Comparison of ENCODE assay signal across 12 mouse cellular contexts in the genomic region with DNA sequence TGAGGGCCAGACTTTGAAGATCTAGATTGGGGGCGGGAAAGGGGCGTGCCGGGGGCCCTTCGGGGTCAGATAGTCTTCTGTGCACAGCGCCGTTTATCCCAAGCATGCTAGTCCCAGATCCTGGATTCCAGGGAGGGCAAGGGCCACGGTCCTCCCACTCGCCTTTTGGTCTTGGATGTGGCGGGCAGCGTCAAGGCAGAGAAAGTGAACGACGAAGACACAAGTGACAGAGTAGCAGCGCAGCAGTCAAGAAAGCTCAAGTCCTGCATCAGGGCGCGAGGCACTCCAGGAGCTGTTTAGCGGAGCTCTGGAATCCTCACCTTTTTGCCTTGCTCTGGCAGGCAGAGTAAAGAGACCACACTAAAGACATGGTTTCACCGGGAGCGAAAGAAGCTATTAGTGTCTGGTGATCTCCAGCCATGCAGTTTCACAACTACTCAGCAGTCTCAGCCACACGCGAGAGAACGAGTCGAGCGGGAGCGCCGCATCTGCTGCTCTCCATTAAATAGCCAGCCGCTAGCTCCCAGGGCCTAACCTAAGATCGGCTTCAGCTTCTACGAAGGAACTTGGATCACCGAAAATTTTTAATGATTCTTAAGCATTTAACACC. TPM values are rescaled to one million over a fixed set of nuclear protein-coding genes. Genes with fewer than 3 reads are reported as not detected.
DNase-seq lines count a peak whose midpoint lies in the region; ATAC-seq and TF ChIP-seq lines count a peak whose summit lies in the region.
"Had no signal": no experiment of that assay in that cellular context is flagged by ENCODE, and none has a peak within 500 bp of the region (broad histone marks: within the 10 kb centered on the region; RNA-seq: fewer than 3 reads in every experiment).

No protein-coding gene starts in this region.

- H3K4me2 ChIP-seq in hindbrain, embryonic 12.5 days (replicated peaks) = peak overlapping the region; percentile 11; the same call in 1 of the 2 replicates
- peak overlapping the region; percentile 44 for H3K4me2 ChIP-seq in midbrain, embryonic 13.5 days (replicated peaks)

- WGBS in hindbrain, embryonic 12.5 days = 24% methylated on average over 29 of the region's 29 CpGs
- 26% methylated on average over 29 of the region's 29 CpGs for WGBS in midbrain, embryonic 13.5 days

- H3K9me3 ChIP-seq in ES-Bruce4 (replicated peaks; ENCODE audit: control insufficient read depth, insufficient read depth, low read length, poor library complexity, severe bottlenecking) = no peaks in the 10 kb centered on the region
- H3K9me3 ChIP-seq in hindbrain, embryonic 12.5 days (replicated peaks) = no peaks in the 10 kb centered on the region
- H3K9me3 ChIP-seq in midbrain, embryonic 13.5 days = no peaks in the 10 kb centered on the region

- 0 out of 2 replicates have a peak, but pooled peaks have one; percentile 5 for TF ChIP-seq EP300 in ES-Bruce4 (IDR thresholded peaks at IDR 0.05; ENCODE audit: insufficient read depth, low read depth, low read length)

- TF ChIP-seq POLR2A in ES-Bruce4 (IDR thresholded peaks at IDR 0.05; ENCODE audit: insufficient read depth, low read length) = no peak

- no peaks in the 10 kb centered on the region for H3K36me3 ChIP-seq in ES-Bruce4 (ENCODE audit: control insufficient read depth, insufficient read depth, low read length, poor library complexity, severe bottlenecking)
- H3K36me3 ChIP-seq in hindbrain, embryonic 12.5 days = no peaks in the 10 kb centered on the region
- H3K36me3 ChIP-seq in midbrain, embryonic 13.5 days = no peaks in the 10 kb centered on the region

- peak overlapping the region; percentile 40 for H3K4me3 ChIP-seq in ES-Bruce4 (ENCODE audit: low read depth, low read length)
- H3K4me3 ChIP-seq in hindbrain, embryonic 12.5 days = no peak overlapping the region
- peak overlapping the region; percentile 22 for H3K4me3 ChIP-seq in midbrain, embryonic 13.5 days (replicated peaks)

- no peaks in the 10 kb centered on the region for H3K27me3 ChIP-seq in ES-Bruce4 (ENCODE audit: control insufficient read depth, insufficient read depth, low read length, poor library complexity, severe bottlenecking)
- peaks cover 55% of the 10 kb centered on the region for H3K27me3 ChIP-seq in hindbrain, embryonic 12.5 days
- H3K27me3 ChIP-seq in midbrain, embryonic 13.5 days = peaks cover 33% of the 10 kb centered on the region

- peak overlapping the region; percentile 60 for H3K9ac ChIP-seq in ES-Bruce4 (ENCODE audit: low read depth, poor library complexity, severe bottlenecking)
- H3K9ac ChIP-seq in hindbrain, embryonic 12.5 days = no peak overlapping the region
- no peak overlapping the region; the same call in 1 of the 2 replicates for H3K9ac ChIP-seq in midbrain, embryonic 13.5 days (replicated peaks)

- no peak for ATAC-seq in hindbrain, embryonic 12.5 days (ENCODE audit: low FRiP score)
- no peak for ATAC-seq in midbrain, embryonic 13.5 days

- H3K27ac ChIP-seq in ES-Bruce4 (ENCODE audit: insufficient read depth, low read length) = no peak overlapping the region
- H3K27ac ChIP-seq in hindbrain, embryonic 12.5 days = no peak overlapping the region
- H3K27ac ChIP-seq in midbrain, embryonic 13.5 days = no peak overlapping the region

- H3K4me1 ChIP-seq in ES-Bruce4 (ENCODE audit: control insufficient read depth, insufficient read depth, low read length) = peaks cover 2% of the 10 kb centered on the region
- no peaks in the 10 kb centered on the region for H3K4me1 ChIP-seq in hindbrain, embryonic 12.5 days
- H3K4me1 ChIP-seq in midbrain, embryonic 13.5 days (replicated peaks) = peaks cover 4% of the 10 kb centered on the region

- DNase-seq in embryo, embryonic 10 days (ENCODE audit: low spot score) = peak; percentile 57
- no peak for DNase-seq in adipocyte (ENCODE audit: low spot score)
- DNase-seq in thymus, postnatal 10 days (ENCODE audit: low spot score in 2 of 2) = no peak
- no peak for DNase-seq in layer of hippocampus, postnatal 36 days
- DNase-seq: cerebellum, adult 11 months; gastrocnemius, postnatal 10 days; kidney, adult 11 months; lung, adult 2 months had no signal

- no peak for TF ChIP-seq CTCF in ES-Bruce4 (IDR thresholded peaks at IDR 0.05; ENCODE audit: low read depth, low read length)

RNA-seq across cellular contexts. Expression of gene Zic3, which starts 7.1 kb away (rescaled TPM):
- 73.1 and 78.2 TPM in 2 replicates for polyA plus RNA-seq in ES-Bruce4 (2011; ENCODE audit: insufficient read depth, insufficient read length, low read depth, missing spikeins)
- 27.5 and 31.5 TPM in 2 replicates for polyA plus RNA-seq in hindbrain, embryonic 12.5 days (2016; fragmentation: Nextera tagmentation; extraction: Ambion mirVana)
- 31.7 and 32.7 TPM in 2 replicates for polyA plus RNA-seq in midbrain, embryonic 13.5 days (2015; fragmentation: Nextera tagmentation; extraction: Ambion mirVana)
- 1 to 10 TPM; 2.8 to 3.6 TPM for total RNA-seq in layer of hippocampus, postnatal 36 days (2021)
- total RNA-seq: adrenal gland, adult 18-20 months; gastrocnemius, postnatal 10 days had no signal
- polyA plus RNA-seq: lung, adult 2 months had no signal
